Mouse (Mus musculus) urinary bladder, postnatal 36 days (tissue): Measurements from ENCODE around the gene Fjx1.

Experiments used
- DNase-seq, 2 experiments: peaks; one replicate each; pipeline ENCODE4 v3.0.0; 2022; ENCODE audit warnings: low spot score in 2 of 2, mixed read lengths in 1 of 2

The Fjx1 gene

DNA sequence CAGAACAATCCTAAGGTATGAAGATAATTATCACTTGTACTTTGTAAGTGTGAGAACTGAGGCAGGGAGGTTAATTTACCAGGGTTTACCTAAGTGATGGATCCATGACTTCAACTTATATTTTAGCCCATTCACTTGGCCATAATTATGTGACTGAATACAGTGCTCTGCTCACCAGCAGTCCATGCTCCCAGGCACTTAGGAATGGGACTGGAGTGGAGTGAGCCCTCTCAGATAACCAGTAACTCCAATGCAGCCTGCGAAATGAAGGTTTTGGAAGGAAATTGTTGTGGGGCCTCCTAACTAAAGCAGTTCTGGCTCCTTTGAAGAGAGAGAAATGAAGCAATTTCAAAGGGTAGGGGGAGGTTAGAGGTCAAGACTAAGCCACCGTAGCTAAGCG is 25.9 kb downstream of the Fjx1 start:
- no peak for DNase-seq

DNA sequence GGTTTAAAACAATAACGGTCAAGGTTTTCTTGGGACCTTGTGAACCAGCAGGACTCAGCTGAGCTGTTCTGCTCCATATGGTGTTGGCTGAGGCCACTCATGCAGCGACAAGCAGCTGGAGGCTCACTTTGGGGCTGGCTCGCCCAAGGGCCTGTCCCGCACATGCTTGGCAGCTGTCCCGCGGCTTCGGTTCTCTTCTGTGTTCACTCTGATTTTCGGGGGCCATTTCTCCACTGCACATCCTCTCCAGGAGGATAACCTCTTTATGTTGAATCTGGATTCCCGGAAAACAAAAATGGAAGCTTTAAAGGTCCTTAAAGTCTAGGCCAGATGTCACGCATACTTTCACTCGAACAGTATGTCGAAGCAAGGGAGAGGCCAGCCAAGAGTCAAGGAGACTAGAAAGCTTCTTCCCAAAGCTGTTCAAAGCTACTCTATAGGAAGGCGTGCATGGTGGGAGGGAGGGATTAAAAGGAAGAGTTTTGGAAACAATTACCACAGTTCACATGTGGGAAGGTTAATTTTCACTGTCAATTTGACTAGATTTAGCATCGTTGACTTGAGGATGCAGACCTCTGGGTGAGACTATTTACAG is 36.1 kb downstream of the Fjx1 start:
- DNase-seq = no peak

DNA sequence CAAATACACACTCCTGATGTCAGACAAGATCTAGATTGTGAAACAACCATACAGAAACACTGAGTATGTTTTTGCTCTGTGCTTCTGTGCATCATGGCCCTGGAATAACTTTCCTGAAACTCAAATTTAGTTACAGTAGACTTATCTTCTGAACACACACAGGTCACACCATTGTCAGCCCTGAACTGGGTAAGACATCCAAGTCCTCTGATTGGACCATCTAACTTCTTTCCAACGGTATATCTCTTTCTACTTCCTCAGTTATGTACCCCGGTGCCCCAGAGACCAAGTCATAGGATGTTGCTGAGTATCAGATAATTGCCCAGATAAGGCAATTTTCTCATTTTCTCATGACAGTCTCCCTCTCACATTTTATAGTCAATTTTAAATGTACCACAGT is 39.6 kb downstream of the Fjx1 start:
- no peak for DNase-seq

DNA sequence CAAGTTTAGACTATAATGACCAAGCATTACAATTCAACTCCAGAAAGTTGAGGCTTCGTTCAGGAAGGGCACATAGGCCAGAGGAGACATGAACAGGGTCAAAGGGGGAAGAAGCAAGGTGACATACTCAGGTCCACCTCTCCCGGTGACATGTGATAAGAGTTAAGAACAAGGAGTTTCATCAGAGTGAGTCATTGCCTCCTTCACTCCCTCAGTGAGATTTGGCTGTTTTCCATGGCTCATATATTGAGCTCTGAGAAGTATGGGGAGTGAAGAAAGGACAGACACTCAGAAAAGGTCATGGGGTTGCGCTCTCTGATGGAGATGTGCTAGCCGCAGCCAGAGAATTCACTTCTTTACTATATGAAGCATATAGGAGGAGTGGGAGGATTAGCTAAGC is 41.7 kb downstream of the Fjx1 start:
- DNase-seq = no peak

DNA sequence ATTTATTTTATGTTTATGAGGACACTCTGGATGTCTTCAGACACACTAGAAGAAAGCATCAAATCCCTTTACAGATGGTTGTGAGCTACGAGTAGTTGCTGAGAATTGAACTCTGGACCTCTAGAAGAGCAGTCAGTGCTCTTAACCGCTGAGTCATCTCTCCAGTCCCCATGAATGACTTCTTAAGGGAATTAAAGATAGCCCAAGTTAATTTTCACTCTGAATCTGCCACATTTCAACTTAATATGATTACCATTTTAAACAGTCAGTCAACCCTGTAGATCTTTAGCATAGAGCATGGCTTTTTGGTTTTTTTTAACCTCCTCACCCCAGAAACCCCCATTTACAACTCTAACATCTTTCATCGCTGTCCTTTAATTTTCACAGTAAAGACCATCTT is 42.6 kb downstream of the Fjx1 start:
- DNase-seq = no peak

DNA sequence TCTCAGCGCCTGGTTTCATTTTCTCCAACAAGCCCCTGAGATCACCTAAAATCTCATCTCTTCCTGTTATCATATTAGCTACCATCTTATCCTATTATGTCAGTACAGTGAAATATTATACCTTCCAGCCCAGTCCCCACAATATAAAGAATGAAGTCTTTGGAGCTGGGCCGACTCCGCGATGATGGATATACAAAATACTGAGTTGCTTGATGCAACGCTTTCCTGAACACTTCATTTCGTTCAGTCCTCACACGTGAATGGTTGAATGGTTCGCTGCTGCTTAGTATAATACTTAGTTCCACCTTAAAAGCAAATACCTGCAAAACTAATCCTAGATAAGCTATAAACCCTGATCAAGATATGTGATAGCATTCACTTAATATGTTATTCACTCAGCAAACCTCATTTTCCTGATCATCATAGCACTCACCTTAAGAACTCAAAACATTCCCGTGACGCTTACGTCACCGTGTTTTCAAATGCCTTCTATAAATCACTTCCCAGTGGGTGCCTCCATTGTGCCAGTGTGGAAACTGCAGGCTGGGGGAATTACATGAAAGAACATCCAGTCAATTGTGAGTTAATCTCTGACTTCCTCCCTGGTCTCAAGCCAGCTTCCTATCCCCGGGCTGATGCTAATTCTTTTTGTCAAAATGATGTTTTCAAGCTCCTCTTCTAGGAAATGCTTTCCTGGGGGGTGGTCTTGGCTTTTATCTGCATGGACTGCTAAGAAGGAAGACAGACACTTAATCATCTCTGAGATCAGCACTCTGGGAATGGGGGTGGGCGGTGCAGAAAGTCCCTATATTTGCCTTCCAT is 44.7 kb downstream of the Fjx1 start, which contains the start of gene Trim44:
Gene Trim44 (minus strand): TSS at position 466 of the 822 bp plus-strand sequence.
- DNase-seq = no peak

DNA sequence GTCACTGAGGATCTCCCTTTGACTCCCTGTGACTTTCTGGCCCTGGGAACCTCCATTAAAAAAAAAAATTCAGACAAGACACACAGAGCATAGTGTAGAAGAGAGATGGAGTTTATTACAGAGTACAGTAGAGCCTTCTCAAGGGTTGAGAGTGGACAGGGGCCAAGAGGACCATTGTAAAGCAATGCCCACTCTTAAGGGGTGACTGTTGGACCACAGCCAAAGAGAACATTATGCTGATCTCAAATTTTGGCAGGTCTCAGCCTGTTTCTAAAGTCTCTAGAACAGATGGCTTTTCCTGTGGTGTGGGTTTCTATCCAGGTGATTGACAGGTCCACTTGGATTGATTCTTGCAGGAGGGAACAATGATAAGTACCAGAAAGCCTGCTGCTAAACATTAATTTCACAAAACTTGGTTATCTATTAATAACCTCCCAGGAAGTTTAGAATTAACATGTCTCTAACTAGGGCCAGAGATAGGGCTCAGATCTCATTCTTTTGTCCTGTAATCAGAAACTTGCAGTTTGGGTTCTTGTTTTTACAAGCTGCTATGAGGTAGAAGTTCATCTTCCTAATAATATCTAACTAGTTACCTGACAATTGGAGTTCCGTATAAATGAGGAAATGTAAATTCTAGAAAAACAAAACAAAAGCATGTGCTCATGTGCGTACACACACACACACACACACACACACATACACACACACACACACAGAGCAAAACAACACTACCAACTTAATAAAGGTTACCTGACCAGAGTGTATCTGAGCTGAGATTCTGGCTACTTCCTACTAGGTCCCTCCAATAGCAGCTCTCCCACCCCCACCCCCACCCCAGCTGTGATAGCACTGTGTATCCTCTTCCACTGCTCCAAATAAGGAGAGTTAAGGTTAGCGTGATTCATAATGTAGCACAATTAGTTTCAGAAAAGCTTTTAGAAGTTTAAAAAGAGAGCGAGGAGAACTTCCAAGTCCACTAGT is 45.7 kb downstream of the Fjx1 start:
- no peak for DNase-seq

DNA sequence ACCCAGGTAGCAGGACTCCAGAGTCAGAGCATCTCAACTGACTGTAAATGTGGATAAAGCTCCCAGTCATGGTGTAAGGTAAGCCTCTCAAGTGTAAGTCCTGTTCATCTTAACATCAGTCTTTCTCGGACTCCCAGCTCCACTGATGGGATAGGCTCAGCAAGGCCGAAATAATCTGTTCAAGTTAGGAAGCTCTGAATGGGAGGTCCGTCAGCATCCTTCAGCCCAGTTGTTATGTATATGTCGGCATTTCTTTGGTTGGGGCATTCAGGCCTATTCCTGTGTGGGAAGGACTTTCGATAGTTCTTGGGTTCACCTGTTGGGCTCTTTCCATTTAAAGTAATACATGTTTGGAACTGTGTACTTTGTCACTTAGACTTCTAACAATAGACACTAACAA is 48.3 kb downstream of the Fjx1 start:
- DNase-seq = no peak

DNA sequence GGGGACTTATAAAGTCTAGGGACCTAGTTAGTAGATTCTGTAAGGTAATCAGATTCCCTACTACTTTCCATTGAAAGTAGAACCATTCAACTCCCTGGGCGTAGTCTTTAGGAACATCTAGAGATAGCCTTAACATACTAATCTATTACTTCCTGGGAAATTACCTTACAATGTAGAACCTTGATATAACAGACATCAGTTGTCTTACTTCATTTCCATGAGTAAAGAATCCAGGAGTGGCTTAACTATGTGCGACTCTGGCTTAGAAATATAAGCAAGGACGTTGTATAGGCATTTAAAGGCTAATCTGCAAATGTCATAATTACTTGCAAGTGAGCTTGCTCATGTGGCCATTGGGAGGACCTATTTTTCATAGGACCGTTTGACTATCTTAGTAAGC is 49.0 kb downstream of the Fjx1 start:
- DNase-seq = no peak

DNA sequence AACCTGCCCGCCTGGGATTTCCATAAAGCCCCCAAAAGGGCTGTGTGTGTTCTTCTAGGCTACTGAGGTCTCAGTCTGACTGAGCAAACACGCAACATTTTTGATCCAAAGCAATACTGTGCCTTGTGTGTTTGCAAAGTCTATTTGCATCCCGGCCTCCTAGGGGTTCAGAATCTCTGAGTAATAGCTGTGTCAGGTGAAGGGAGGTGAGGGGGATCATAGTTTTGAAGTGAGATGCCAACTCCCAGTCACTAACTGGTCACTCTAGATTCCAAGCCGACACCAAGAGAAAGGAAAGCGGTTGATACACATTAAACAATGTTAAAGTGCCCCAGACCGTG is 51.0 kb downstream of the Fjx1 start:
- no peak for DNase-seq

DNA sequence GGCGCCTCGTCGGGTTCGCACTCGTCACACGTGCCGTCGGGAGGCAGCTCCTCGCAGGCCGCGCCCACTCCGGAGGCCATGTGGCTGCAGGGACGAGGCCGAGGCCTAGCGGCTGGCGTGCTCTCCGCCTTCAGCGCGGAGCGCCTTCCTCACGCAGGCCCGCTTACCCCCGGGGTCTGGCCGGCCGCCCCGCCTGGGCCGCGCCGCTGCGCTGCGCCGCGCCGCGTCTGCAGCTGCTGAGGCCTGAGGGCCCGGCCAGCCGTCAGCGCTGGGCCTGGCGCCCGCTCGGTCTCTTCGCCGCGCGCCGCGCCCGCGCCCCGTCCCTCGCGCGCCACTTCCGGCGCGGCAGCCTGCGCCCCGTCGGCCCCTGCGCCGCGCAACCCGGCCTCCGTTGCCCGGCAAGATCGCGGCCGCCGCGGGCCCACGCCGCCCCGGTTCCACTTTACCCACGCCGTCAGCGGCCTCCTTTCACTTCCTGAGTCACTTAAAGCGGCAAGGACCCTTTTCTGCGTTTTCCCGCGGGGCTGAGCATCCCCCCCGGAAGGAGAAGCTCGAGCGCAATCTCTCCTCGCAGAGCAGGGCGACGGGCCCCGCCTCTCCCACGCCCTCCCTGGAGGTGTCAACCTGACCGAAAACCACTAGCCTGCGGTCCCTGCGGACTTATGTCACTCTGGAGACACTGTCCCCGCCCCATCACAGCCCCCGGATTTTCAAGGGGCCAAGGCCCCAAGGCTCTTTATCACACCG is 51.5 kb downstream of the Fjx1 start:
- DNase-seq = peak; percentile 79 to 84

DNA sequence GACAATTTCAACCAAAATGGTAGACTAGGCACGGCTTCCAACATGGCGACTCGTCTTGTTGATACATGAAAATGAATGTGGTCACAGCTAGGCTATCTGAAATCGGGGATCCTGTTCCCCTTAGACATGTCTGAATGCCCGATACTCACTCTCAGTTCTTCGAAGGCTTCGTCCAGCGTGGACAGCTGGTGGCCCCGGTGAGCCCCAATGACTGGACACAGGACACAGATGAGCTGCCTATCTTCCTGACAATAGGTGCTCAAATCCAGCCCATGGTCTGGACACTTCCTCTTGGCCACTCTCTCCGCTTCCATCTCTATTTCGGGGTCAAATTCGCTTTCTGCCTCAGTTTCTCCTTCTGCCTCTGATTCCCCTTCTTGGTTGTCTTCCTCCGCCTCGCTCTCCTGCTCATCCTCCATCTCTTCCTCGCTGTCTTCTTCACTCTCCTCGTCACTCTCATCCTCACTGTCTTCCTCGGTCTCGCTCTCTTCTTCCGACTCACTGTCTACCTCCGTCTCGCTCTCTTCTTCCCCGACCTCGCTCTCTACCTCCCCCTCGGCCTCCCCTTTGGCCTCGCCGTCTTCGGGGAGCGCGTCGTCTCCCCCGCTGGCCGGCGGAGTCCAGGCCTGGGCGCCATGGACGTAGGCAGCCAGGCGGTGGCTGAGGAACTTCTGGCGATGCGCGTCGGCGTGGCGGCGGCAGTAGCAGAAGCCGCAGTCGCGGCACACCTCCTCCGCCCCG is 52.3 kb downstream of the Fjx1 start:
- DNase-seq = no peak
